Mouse (Mus musculus): ENCODE results near the gene Gm21762. TPM values are rescaled to one million over a fixed set of nuclear protein-coding genes. Genes with fewer than 3 reads are reported as not detected.
"Not testable (repeated sequence)": the region's sequence is repeated elsewhere in the genome, so short reads cannot be mapped to it uniquely, and the experiment has no call there.

Gm21762 gene
- polyA plus RNA-seq (2015; fragmentation: Nextera tagmentation; extraction: Ambion mirVana) = not detected in 2 replicates

DNA sequence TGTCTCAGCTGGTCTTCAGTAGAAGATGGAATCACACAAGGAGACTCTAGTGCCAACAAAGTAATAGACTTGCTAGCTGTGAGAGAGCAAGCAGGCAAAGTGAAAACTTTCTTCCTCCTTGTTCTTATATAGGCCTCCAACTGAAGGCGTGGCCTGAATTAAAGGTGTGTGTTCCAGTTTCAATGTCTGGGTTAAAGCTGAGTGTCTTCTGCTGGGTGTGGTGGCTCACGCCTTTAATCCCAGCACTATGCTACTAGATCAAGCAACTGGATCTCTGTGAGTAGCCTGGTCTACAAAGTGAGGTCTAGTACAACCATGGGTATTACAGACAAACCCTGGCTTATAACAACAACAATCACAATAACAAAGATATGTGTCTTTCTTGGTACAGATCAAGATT is at the start of gene Gm21762:
Gene Gm21762 (minus strand): TSS at position 101 of the 400 bp plus-strand sequence.
- H3K4me1 ChIP-seq; H3K9ac ChIP-seq; H3K27me3 ChIP-seq; H3K9me3 ChIP-seq; H3K27ac ChIP-seq; H3K36me3 ChIP-seq; H3K4me3 ChIP-seq; H3K4me2 ChIP-seq; ATAC-seq (ENCODE audit: insufficient number of reproducible peaks, insufficient read depth, low FRiP score, low TSS enrichment, low read depth): not testable (repeated sequence)
- no CpG with 5 or more reads among the region's 2 CpGs for WGBS

DNA sequence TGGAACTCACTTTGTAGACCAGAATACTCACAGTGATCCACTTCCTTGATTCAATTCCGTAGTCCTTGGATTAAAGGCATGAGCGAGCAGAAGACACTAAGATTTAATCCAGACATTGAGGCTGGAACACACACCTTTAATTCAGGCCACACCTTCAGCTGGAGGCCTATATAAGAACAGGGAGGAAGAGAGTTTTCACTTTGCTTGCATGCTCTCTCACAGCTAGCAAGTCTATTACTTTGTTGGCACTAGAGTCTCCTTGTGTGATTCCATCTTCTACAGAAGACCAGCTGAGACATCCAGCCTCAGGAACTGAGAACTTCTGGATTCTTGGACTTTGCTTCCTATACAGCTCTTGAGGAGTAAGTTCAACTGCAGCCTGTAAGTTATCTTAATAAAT is 47.1 kb upstream of the Gm21762 start, which contains the start of gene AF067061:
Gene AF067061 (plus strand): TSS at position 245 of the 400 bp plus-strand sequence.
- not testable (repeated sequence) for H3K4me2 ChIP-seq; H3K27me3 ChIP-seq; H3K36me3 ChIP-seq; H3K9ac ChIP-seq; H3K4me3 ChIP-seq; H3K9me3 ChIP-seq; H3K4me1 ChIP-seq; H3K27ac ChIP-seq; ATAC-seq (ENCODE audit: insufficient number of reproducible peaks, insufficient read depth, low FRiP score, low TSS enrichment, low read depth)
- 79% methylated on average over 2 of the region's 2 CpGs for WGBS

DNA sequence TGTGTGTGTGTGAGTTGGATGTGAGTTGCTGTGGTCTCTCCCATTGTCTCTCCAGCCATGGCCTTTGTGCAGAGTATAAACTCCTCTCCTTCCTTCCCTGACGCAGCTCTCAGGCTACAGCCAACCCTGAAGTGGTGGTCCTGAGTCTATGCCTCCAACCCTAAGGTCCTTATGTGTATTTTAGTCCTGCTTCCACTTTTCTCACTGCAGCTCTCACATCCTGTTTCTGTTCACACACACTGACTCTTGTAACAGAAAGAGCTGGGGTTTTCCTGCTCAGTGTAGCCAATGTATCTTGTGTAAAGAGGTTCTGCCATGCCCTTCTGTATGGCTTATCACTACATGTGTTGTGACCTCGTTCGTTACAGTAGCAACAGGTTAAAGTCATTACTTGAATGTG is 44.0 kb upstream of the Gm21762 start:
- 73% methylated on average over 3 of the region's 3 CpGs for WGBS
- H3K9ac ChIP-seq; H3K36me3 ChIP-seq; H3K4me1 ChIP-seq; H3K27me3 ChIP-seq; H3K27ac ChIP-seq; H3K4me3 ChIP-seq; H3K9me3 ChIP-seq; ATAC-seq (ENCODE audit: insufficient number of reproducible peaks, insufficient read depth, low FRiP score, low TSS enrichment, low read depth); H3K4me2 ChIP-seq: not testable (repeated sequence)

DNA sequence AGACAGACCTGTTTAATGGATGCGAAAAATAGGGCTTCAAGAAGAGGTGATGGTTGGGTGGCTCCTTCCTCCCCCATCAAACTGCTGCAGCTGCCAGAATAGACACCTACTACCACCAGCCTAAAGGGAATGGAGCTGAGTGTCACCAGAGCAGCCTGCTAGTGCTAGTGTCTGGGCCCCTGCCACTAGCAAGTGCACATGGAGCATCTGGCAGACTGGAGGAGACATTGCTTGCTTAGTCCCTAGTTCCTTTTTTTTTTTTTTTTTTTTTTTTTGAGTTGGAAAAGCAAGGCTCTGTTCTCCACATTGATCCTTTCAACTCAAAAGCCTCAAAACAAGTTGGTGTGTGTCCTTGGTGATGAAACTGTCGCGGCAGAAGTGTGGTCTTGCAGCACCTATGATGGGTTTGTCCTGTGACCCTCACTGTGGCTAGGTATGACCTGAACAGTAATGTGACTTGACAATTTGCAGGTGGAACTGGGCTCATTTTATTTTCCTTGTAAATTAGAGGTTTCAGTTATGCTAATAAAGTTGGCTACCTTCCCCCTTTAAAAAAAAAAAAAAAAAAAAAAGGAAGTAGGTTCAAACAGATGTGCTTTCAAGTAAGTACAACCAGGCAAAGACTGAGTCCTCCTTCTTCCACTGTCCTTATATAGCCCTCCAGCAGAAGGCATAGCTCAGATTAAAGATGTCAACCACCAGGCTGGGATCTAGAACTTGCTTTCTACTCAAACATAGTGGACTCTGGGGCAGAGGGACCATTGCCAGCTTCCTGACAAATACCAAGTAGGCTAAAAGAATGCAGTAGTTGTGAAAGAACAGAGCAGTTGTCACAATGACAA is 43.3 kb upstream of the Gm21762 start:
- not testable (repeated sequence) for H3K9ac ChIP-seq; H3K27me3 ChIP-seq; H3K4me1 ChIP-seq; ATAC-seq (ENCODE audit: insufficient number of reproducible peaks, insufficient read depth, low FRiP score, low TSS enrichment, low read depth); H3K4me3 ChIP-seq; H3K27ac ChIP-seq; H3K4me2 ChIP-seq; H3K9me3 ChIP-seq; H3K36me3 ChIP-seq
- 83% methylated on average over 3 of the region's 3 CpGs for WGBS

DNA sequence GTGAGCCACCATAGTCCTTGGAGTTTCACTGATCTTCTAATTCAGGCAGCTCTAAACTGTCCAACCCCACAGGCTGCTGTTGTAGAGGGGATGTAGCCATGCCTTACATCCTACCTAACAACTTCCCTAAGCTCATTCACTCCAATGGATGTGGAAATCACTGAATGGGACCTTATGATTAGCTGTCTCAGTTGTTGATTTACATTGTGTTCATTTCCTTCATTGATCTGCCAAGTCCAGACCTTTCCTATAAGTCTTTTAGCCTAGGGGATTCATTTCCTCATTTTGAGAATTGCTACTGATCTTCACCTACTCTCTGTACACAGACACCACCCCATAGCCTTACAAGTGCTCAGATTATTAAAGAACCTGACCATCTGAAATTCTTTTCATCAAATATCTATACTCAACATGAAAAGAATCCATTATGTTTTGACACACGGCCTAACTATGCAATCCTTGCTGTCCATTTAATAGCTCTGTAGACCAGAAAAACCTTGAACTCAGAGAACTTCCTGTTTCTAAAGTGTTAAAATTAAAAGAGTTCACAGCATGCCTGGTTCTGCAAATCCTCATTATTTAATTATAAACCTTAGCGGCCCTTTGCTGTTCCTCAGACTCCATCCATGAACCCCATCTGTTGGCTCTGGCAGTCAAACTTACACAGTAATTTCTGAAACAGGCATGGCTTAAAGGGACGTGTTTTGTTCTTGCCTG is 35.6 kb upstream of the Gm21762 start:
- H3K4me3 ChIP-seq; H3K27me3 ChIP-seq; ATAC-seq (ENCODE audit: insufficient number of reproducible peaks, insufficient read depth, low FRiP score, low TSS enrichment, low read depth); H3K27ac ChIP-seq; H3K36me3 ChIP-seq; H3K9me3 ChIP-seq; H3K4me2 ChIP-seq; H3K9ac ChIP-seq; H3K4me1 ChIP-seq: not testable (repeated sequence)
- WGBS = 77% methylated on average over 2 of the region's 3 CpGs

DNA sequence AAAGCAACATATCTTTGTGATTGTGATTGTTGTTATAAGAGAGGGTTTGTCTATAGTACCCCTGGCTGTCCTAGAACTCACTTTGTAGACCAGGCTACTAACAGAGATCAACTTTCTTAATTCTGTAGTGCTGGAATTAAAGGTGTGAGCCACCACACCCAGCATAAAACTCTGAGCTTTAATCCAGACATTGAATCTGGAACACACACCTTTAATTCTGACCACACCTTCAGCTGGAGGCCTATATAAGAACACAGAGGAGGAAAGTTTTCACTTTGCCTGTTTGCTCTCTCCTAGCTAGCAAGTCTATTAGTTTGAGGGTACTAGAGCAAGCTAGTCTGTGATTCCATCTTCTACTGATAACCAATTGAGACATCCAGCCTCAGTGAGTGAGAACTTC is 23.1 kb upstream of the Gm21762 start, which contains the start of gene Gm21731:
Gene Gm21731 (plus strand): TSS at position 301 of the 400 bp plus-strand sequence.
- H3K4me1 ChIP-seq; H3K9ac ChIP-seq; H3K9me3 ChIP-seq; H3K4me2 ChIP-seq; H3K4me3 ChIP-seq; H3K36me3 ChIP-seq; H3K27me3 ChIP-seq; H3K27ac ChIP-seq; ATAC-seq (ENCODE audit: insufficient number of reproducible peaks, insufficient read depth, low FRiP score, low TSS enrichment, low read depth): not testable (repeated sequence)

DNA sequence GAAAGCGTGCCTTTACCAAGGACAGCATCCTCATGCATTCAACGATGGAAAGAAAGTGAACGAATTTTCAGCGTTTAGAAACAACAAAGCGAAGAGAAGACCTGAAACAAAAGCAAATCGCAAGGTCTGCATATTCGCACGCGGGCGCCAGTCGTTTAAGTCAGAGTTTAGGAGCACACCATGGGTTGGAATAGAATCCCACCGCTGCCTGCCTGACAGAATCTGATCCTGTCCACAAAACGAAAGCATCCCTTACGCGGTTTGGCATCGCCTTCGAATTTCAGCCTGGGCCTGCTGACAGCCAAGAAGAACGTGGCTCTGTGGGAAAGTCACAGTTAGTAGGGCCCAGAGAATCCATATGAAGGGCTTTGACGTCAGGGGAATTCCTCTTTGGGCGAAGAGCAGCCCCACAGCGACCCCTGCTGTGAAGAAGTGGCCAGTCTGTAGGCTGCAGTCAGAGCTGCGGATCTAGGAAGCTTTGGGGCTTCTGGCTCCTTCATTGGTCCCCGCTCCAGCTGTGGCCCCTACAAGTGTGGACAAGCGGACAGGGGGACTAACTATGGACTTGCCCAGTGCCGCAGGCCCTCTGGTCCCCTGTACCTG is 16.8 kb upstream of the Gm21762 start:
- not testable (repeated sequence) for ATAC-seq (ENCODE audit: insufficient number of reproducible peaks, insufficient read depth, low FRiP score, low TSS enrichment, low read depth); H3K9ac ChIP-seq; H3K27me3 ChIP-seq; H3K36me3 ChIP-seq; H3K4me3 ChIP-seq; H3K27ac ChIP-seq; H3K4me2 ChIP-seq; H3K4me1 ChIP-seq; H3K9me3 ChIP-seq
- 75% methylated on average over 14 of the region's 25 CpGs for WGBS

DNA sequence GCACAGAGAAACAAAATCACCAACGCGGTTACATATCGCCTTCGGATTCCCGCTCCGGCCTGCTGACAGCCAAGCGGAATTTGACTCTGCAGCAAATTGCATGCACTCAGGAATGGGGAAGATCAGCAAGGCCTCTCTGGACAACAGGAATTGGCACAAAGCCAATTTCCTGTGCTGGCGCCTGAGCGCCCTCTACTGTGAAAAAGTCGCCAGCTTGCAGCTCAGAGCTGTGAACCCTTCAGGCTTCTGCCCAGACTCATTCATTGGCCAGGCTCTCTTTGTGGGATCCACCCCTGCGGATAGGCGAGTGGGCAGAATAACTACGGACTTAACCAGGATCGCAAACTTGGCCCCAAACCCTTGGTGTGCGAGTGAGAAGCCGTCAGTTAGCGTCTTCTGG is 16.1 kb upstream of the Gm21762 start:
- 96% methylated on average over 17 of the region's 17 CpGs for WGBS
- not testable (repeated sequence) for H3K27me3 ChIP-seq

DNA sequence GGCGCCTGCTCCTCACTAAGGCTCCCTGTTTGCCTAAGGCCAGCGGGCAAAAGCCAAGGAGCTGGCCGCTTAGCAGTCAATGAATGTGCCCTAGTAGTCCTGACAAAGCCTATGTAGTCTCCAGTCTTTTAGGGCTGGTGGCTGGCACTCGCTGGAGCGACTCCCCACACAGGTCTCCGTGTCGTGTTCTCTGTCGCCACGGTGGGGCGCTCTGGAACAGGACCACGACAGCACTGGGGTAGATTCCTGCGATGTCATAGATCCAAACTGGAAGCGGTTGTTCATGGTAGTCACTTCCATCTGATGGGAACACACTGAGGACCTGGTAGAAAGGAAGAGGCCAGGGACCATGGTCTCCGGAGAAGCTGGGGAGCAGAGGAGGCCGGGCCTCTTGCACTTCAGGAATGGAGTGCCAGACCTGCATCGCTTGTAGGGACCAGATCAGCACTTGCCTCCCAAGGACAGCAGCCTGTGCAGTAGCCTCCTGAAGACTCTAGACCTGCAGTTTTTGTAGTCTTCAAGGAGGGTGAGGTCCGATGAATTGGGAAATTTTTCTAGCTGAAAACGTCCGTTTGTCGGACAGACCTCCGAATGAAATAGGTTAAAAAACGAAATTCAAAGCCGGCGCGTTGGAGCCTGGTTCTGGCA is 7.4 kb upstream of the Gm21762 start:
- H3K27ac ChIP-seq; H3K27me3 ChIP-seq; H3K9me3 ChIP-seq; H3K4me1 ChIP-seq; H3K9ac ChIP-seq; ATAC-seq (ENCODE audit: insufficient number of reproducible peaks, insufficient read depth, low FRiP score, low TSS enrichment, low read depth); H3K36me3 ChIP-seq; H3K4me3 ChIP-seq; H3K4me2 ChIP-seq: not testable (repeated sequence)
- 94% methylated on average over 16 of the region's 25 CpGs for WGBS

More for the DNA sequence above, 16.1 kb upstream of the Gm21762 start:
- not testable (repeated sequence) for H3K4me2 ChIP-seq; ATAC-seq (ENCODE audit: insufficient number of reproducible peaks, insufficient read depth, low FRiP score, low TSS enrichment, low read depth); H3K9me3 ChIP-seq; H3K4me1 ChIP-seq; H3K36me3 ChIP-seq; H3K9ac ChIP-seq; H3K4me3 ChIP-seq; H3K27ac ChIP-seq

DNA sequence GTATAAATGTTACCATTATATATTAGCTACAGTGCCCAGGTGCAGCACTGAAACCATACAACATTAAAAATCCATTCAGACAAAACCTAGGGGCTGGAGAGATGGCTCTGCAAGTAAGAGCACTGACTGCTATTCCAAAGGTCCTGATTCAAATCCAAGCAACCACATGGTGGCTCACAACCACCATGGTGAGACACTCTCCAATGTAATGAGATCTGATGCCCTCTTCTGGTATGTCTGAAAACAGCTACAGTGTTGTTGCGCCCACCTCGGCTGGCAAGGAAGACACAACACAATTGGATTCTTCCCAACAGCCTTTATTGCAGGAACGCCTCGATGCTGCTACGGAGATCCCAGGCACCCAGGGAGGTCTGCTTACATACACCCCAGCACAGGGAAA is 5.2 kb upstream of the Gm21762 start:
- H3K4me3 ChIP-seq; H3K9ac ChIP-seq; ATAC-seq (ENCODE audit: insufficient number of reproducible peaks, insufficient read depth, low FRiP score, low TSS enrichment, low read depth); H3K4me1 ChIP-seq; H3K9me3 ChIP-seq; H3K27ac ChIP-seq; H3K27me3 ChIP-seq; H3K4me2 ChIP-seq; H3K36me3 ChIP-seq: not testable (repeated sequence)
- 93% methylated on average over 5 of the region's 5 CpGs for WGBS

DNA sequence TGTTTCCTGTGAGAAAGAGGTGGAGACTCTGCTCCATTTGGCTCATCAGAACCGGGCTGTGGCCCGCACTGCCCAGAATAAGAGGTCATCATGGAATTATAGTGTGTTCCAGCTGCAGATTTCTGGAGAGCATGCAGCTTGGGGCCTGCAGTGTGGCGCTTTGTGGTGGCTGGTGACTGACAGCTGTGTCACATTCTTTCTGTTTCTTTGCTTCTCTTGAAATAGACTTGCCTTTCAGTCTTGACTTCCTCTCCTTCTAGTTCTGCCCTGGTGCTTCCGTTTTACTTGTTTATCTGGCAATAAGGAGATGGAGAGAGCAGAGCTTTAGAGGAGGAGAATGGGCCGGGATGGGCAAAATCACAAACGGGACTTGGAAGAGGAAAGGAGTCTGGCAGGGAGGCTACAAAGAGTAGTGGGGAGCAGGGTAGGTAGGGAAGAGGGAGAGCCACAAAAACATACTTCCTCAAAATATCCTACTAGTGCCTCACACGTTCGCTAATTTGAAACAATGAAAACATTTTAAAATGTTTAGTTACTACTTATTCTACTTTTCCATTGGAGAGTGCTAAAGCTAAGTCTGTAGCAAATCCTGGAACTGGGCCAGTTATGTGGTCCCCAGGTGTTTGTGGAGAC is 19.4 kb downstream of the Gm21762 start:
- not testable (repeated sequence) for H3K9me3 ChIP-seq; H3K9ac ChIP-seq; H3K27ac ChIP-seq; H3K4me3 ChIP-seq; H3K27me3 ChIP-seq; ATAC-seq (ENCODE audit: insufficient number of reproducible peaks, insufficient read depth, low FRiP score, low TSS enrichment, low read depth); H3K4me2 ChIP-seq; H3K36me3 ChIP-seq; H3K4me1 ChIP-seq
- 84% methylated on average over 7 of the region's 8 CpGs for WGBS

Data from embryonic facial prominence, embryonic 13.5 days (tissue).